Mouse (Mus musculus) adrenal gland, adult 10 weeks (tissue): ENCODE results near the gene Gm43638. TPM values are rescaled to one million over a fixed set of nuclear protein-coding genes. Genes with fewer than 3 reads are reported as not detected.

Source experiments
- polyA plus RNA-seq: library from polyadenylated mRNA; stranded (reverse); fragments of 350-450 nt; fragmentation: Illumina TruSeq; extraction: RNeasy Lipid Tissue Mini Kit (QIAGEN cat#74804); gene quantifications from one replicate; pipeline ENCODE4 v1.2.3, GENCODE M21; 2014; ENCODE audit warnings: low read depth, low replicate concordance

The Gm43638 gene
- polyA plus RNA-seq, result not detected

GRCm38 (mm10) chr5:87486706-87487105 is at the start of gene Gm43638:
TSS of gene Gm43638 (minus strand) at chr5:87486806.

GRCm38 (mm10) chr5:87490771-87491170 is 4.2 kb upstream of the Gm43638 start, which contains the start of gene Ugt2a1:
TSS of gene Ugt2a1 (minus strand) at chr5:87490871.

GRCm38 (mm10) chr5:87482160-87482559 is 4.4 kb downstream of the Gm43638 start, which contains the start of gene Ugt2a2:
TSS of gene Ugt2a2 (minus strand) at chr5:87482260.

GRCm38 (mm10) chr5:87424041-87424440 is 62.6 kb downstream of the Gm43638 start, which contains the start of gene Ugt2b38:
TSS of gene Ugt2b38 (minus strand) at chr5:87424203.

Other genes starting within 250 kb of the Gm43638 start
- gene Ugt2b37, start 232.0 kb downstream of the Gm43638 start, polyA plus RNA-seq, result not detected
- not detected for gene Ugt2a3, start 149.6 kb downstream of the Gm43638 start, polyA plus RNA-seq
- not detected for gene Ugt2b38, start 62.6 kb downstream of the Gm43638 start, polyA plus RNA-seq
- not detected for gene Ugt2a2, start 4.5 kb downstream of the Gm43638 start, polyA plus RNA-seq
- gene Ugt2a1, start 4.1 kb upstream of the Gm43638 start, polyA plus RNA-seq, result not detected
- gene Sult1b1, start 51.4 kb upstream of the Gm43638 start, polyA plus RNA-seq, result not detected
- not detected for gene Sult1d1, start 82.2 kb upstream of the Gm43638 start, polyA plus RNA-seq
- gene Sult1e1, start 104.8 kb upstream of the Gm43638 start, polyA plus RNA-seq, result 0.82 TPM
- not detected for gene Csn1s1, start 179.4 kb upstream of the Gm43638 start, polyA plus RNA-seq
- not detected for gene Csn2, start 212.8 kb upstream of the Gm43638 start, polyA plus RNA-seq